Mouse (Mus musculus): ENCODE measurements around the gene Ptprd.

GRCm38 (mm10) chr4:77361728-77362127 is 850.0 kb downstream of the Ptprd start:
- TF ChIP-seq CTCF (IDR thresholded peaks at IDR 0.05; ENCODE audit: low read depth, low read length) (no peak), GATA1 (IDR thresholded peaks at IDR 0.05; ENCODE audit: borderline replicate concordance, low read length) (no peak)

Measured in G1E (cell line).